Comparison of ENCODE assay signal across 8 mouse cellular contexts in the genomic region with DNA sequence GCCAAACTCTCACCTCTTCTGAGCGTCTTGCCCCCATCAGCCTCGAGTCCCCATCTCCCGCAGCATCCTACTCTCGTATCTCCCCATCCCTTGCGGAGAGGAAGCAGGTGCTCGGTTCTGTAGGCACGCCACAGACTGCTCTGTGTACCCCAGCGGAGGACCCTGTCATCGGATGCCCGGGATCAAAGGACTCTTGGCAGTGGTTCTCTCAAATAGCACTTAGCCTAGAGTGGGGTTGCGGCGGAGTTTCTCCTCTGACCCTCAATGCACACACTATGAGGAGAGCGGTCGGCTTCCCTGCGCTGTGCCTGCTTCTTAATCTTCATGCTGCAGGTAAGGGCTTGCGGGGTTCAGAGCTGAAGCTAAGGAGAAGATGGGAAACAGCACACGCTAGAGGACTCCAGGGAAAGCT. TPM values are rescaled to one million over a fixed set of nuclear protein-coding genes. Genes with fewer than 3 reads are reported as not detected.
DNase-seq lines count a peak whose midpoint lies in the region; ATAC-seq lines count a peak whose summit lies in the region.

No protein-coding gene starts in this region.

- H3K9ac ChIP-seq in liver, embryonic 15.5 days: no peak overlapping the region

- no peaks in the 10 kb centered on the region for H3K9me3 ChIP-seq in liver, embryonic 15.5 days (replicated peaks)

- peaks cover 12% of the 10 kb centered on the region for H3K27me3 ChIP-seq in liver, embryonic 15.5 days

- H3K4me3 ChIP-seq in liver, embryonic 15.5 days (replicated peaks): no peak overlapping the region

- WGBS in liver, embryonic 15.5 days (ENCODE audit: insufficient replicate concordance): 5% methylated on average over 17 of the region's 17 CpGs

- intact Hi-C loops in gastrocnemius, postnatal 36 days (cut with DNase I): no loop called here

- H3K4me2 ChIP-seq in liver, embryonic 15.5 days: peak overlapping the region; percentile 42; the same call in 1 of the 2 replicates

- DNase-seq in embryo, embryonic 10.5 days (ENCODE audit: low spot score): peak; percentile 24
- DNase-seq in embryo, embryonic 11 days: no peak
- peak; percentile 52 to 73 for DNase-seq in right cerebral cortex, adult 2 months (ENCODE audit: low spot score in 2 of 2)
- DNase-seq in right cerebral cortex, adult 18-20 months: no peak
- DNase-seq in thymus, postnatal 10 days (ENCODE audit: low spot score in 2 of 2): no peak
- DNase-seq in adrenal gland, postnatal 25 days: no peak
- DNase-seq in gastrocnemius, postnatal 36 days: no peak

- H3K27ac ChIP-seq in liver, embryonic 15.5 days (replicated peaks): no peak overlapping the region

- no peaks in the 10 kb centered on the region for H3K36me3 ChIP-seq in liver, embryonic 15.5 days (replicated peaks)

- ATAC-seq in liver, embryonic 15.5 days (ENCODE audit: insufficient read depth): no peak

- H3K4me1 ChIP-seq in liver, embryonic 15.5 days (replicated peaks): no peaks in the 10 kb centered on the region

RNA-seq across cellular contexts. Expression of a gene that starts 0.5 kb away (rescaled TPM):
- polyA plus RNA-seq in liver, embryonic 15.5 days (2015; fragmentation: Nextera tagmentation; extraction: Ambion mirVana): 0.16 and 0.26 TPM in 2 replicates
- total RNA-seq in adrenal gland, postnatal 25 days (2021): 2.7 and 5.0 TPM in 2 replicates
- 1 to 10 TPM in 1 of 2 experiments, under 1 TPM in 1; 0.71 to 1.0 TPM for total RNA-seq in gastrocnemius, postnatal 36 days (2021)

Comparison
In these comparisons a context has a peak if more than half of its experiments do, and no peak if none do; other contexts are left out.
1. DNase-seq: peak in embryo, embryonic 10.5 days (single experiment) and right cerebral cortex, adult 2 months (2 of 2); none in embryo, embryonic 11 days (single experiment), right cerebral cortex, adult 18-20 months (single experiment), thymus, postnatal 10 days (0 of 2), adrenal gland, postnatal 25 days (single experiment) and gastrocnemius, postnatal 36 days (0 of 2).